Mouse (Mus musculus): ENCODE data around the gene Ank.
"Not testable (repeated sequence)": the region's sequence is repeated elsewhere in the genome, so short reads cannot be mapped to it uniquely, and the experiment has no call there.

Ank gene

DNA sequence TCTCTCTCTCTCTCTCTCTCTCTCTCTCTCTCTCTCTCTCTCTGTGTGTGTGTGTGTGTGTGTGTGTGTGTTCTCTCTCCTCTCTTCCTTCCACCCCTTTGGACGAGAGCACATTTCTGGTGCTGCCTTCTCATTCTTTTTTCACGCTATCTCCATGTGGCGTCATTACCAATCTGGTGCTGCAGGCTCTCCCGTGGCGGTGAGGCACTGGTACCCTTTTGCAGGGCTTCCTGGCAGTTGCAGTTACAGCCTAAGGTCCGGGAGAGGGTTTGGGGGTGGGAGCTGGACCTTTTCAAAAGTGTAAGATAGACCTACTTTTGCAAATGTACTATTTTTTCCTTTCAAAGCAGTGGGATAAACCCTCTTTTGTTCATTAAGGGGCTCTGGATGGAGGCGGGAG, 1.2 kb downstream of the Ank start:
- no peak for DNase-seq

DNA sequence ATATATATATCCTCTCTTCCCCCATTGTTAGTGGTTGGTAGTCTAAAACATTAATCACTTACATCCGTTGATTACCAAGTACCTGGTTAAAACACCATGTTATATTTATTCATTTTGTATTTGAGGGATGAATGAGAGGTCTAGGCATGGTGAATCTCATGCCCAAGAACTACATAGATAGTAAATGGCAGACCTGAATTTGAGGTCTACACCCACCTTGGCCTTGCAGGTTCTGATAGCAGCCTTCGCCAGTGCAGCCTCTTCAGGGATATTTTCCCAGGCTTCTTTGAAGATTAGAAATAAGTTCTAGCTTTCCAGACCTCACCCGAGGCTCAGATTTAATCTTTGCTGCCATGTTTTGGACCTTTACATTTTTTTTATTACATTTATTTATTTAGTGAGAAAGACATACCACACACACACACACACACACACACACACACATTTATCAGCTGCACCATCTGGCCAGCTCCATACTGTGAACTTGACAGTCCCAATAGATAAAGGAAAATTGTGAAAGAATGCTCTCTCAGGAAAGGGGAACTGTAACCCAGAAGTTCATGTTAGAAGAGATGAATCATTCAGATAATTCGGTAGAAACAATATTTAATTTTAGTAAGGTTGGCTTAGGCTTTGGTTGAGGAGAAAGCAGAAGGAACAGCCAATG, 2.5 kb downstream of the Ank start:
- DNase-seq: no peak

DNA sequence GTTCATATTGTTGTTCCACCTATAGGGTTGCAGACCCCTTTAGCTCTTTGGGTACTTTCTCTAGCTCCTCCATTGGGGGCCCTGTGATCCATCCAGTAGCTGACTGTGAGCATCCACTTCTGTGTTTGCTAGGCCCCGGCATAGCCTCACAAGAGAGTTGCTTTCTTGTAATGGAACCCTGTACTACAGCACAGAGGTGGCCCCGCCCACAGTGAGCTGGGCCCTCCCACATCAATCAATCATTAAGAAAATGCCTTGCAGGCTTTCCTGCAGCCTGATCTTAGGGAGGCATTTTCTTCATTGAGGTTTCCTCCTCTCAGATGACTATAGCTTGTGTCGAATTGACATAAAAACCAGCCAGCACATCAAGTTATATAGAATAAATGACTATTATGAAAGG, 3.9 kb downstream of the Ank start:
- DNase-seq: not testable (repeated sequence)

DNA sequence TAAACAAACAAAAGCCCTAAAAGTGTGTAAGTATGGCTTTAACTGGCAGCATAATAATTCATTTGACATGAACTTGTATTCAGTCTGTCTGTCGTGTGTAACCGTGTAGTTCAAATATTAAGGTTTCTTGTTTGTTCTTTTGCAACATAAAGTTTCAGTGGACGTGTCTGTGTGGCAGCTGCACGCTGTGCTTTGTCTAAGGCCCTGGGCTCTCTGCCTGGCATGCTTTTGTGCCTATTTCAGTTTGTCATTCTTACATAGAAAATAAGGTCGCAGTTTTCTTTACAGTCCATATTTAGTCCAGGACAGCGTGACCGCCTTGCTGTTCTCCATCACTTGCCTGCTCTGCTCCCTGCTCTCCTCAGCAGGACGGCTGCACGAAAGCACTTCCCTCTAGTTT, 5.8 kb downstream of the Ank start:
- DNase-seq: no peak

DNA sequence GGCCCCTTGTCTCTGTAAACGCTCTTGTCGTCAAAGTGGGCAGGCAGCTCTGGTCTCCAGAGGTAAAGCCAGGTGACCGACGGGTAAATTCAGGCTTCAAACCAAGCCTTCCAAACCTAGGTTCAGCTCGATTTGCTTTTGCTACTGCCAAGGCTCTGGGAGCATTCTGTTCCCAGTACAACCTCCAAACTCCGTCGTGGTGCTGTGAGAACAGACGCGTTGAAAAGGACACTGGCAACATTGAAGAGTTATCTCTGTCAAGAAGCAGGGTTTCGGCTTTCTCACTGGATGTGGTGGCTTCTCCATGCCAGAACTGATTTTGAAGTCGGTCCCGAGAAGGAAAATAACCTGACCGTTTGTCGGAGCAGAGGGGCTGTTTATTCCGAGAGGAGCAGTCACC, 9.5 kb downstream of the Ank start:
- DNase-seq: no peak

DNA sequence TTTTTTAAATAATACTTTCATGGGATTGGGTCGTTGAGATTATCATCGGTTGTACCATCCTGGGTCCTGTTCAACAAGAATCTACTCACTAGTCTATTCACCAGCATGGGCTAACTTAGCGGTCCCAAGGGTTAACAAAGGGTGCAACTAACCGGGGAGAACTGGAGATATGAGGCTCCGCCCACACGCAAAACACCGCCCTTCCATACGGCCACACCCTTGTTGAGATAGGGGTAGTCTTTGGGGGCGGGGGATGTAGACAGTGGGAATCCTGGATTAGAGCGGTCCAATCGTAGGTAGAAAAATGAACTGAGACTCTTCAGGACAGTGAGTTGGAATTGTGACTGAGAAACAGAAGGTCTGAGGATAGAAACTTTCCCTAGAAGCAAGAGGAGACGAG, 10.2 kb downstream of the Ank start:
- DNase-seq: no peak

DNA sequence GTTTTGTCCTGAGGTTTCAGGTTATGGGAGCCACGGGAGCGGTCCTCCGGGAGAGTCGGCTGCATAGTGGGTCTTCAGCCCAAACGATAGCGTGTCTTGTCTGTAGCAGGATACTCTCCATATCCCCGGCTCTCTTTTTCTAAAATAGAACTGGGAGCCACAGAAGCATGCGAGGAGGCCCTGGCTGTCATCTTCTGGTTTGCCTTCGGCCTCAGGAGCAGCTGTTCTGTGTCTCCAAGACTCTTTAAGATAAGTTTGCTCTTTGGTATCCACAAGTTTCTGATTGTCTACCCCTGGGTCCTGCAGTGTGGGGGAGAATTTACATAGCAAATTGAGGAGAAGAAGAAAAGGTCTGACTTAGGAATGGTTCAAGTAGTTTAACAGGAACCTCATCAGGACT, 10.7 kb downstream of the Ank start:
- DNase-seq: no peak

DNA sequence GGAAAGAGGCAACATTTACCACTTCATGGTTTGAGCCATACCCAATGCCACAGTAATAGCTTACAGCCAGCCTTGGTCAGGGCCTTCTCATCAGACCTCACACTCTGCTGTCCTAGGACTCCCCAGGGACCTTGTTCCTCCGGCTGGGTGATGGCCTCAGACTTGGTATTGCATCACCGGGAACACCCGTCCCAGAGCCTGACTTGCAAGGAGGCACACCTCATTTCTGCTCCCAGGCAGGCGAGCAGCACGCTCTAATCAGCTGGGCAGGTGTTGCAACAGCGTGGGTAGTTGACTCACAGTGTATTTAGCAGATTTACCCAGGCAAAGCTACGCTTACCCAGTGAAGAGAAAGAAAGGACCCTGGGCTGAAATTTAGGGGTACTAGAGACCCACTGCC, 11.2 kb downstream of the Ank start:
- peak; percentile 36 for DNase-seq

DNA sequence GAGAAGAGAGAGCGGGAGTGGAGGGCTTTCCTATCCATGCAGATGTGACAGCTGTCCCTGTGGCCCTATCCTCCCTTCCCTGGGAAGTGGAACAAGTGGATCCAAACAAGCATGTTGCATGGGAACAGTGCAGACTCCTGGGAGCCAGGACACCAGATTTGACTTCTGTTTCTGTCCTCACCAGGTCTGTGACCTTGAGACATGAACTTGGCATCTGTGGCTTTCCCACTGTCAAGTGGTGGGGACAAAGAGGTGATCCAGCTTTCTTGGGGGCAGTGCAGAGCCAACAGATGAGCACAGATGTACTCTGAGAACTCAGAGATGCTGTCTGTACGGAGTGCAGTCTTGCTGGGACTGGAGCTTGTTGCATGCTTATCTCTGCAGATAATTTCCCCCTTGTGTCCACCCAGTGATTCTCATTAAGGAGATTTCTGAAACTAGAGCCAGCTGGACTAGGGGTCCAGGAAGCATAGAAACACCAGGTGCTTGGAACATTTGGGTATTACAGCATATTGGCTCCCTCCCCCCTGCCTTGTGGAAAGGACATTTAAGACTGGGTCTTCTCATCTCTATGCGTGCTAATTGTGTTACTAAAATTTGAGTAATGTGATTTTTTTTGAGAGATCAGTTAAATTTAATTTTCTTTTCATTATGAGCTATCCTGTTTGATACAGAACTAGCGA, 14.0 kb downstream of the Ank start:
- DNase-seq: no peak

DNA sequence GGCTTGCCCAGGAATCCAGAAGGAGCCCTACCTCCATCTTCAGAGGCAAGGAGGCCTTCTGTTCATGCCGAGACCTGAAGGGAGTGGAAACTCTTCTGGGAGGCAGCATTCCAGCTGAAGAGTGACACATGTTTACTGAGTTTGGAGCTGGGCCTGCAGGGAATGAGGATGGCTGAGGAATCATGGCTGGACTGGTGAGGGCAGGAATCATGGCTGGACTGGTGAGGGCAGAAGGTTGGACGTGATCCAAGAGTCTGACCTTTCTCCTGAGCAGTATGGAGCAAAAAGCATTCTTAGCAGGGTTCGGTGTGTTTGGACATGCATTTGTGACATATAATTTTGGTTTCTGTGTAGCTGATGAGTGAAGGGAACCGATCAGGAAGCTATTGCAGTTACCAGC, 15.5 kb downstream of the Ank start:
- no peak for DNase-seq

DNA sequence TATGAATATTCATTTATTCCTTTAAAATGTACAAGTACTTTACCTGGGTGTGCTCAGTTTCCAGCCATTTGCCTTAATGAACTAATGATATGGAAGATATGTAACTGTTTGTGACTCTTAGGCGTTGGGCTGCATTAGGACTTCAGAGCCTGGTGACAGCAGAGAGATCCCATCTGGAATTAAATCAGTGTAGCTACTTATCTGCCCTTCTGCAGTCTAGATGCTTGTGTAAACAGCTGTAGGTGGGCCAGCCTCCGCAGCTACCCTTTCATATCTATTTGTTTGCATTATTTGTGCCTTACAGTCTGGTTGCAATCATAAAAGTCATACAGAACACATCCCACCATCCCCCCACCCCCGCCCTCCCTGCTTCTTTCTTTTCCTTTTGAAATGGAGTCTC, 16.7 kb downstream of the Ank start:
- DNase-seq: no peak

DNA sequence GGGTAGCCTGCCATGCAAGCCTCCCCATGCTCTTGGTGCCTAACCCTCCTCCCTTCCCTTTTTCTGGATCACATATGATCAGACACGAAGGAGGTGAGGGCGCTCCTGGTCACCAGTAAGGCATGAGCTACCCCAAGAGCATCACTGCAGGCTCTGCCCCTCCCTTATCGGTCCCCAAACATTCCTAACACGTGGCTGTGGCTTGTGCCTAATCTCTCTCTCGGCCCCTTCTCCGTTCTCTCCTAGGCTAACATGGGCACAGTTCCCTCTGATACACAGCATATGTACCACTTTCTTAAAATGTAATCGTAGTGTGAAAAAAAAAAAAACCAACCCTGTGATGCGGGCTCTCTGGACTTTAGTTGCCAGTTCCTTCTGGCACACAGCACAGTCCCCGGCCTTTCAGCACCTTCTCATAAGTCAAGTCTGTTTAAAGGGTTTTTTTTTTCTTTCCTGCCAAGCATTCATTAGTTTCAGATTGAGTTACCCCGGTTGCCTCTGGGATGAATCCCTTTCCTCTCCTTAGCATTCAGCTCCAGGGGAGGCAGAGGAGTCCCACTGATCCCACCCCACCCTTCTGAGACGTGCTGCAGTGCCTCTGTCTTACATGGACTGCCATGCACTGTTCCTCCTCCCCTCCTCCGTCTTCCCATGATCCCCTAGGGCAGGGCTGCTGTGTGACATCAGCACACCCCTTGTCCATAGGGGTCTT, 19.2 kb downstream of the Ank start:
- no peak for DNase-seq

DNA sequence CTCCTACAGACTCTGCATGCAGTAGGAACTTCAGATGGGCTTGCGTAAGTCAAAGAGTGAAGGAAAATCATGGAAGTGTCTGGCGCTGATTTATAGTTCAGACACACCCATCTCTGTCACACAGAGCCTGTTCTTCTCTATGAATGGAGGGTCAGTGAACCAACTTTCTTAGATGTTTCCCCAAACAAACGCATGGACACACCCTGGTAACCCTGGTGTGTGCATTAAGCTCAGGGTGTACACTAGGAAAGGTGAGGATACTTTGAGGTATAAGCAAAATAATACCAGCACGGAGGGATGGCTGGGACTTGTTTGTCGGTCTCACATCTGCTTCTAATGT, 19.8 kb downstream of the Ank start:
- no peak for DNase-seq

DNA sequence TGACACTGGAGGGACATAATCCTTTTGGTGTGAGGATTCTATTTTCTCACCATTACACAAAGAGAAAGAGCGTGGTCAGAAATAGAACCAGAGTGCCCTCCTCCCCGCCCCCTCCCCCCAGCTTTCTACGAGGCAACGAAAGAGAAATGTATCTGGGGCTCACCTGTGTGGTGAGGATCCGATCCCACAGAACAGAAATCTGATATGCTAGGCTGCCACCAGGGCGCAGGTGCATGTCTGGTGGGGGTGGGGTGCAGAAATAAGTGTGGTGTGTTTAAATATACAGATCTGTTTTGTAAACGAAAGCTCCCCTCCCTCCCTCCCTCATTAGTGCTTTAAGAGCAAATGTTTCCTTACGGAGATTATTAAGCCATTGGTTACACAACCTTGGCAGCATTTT, 20.6 kb downstream of the Ank start:
- DNase-seq: no peak

DNA sequence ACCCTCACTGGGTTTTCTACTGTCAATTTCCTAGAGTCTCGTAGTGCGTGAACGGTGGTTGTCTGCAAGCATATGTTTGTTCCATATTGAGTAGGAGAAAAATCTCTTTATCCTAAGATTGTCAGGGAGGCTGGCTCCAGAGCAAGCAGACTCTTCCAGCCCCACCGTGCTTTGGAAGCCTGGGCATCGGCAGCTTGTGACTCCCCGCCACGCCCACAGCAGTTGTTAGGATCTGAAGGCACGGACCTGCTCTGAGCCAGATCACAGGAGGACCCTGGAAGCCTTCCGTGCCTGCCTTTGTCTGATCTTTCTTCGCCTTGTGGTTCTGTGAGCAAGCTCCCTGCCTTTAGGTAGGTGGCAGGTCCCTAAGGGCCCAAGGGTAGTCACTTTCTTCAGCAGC, 21.6 kb downstream of the Ank start:
- DNase-seq: no peak

DNA sequence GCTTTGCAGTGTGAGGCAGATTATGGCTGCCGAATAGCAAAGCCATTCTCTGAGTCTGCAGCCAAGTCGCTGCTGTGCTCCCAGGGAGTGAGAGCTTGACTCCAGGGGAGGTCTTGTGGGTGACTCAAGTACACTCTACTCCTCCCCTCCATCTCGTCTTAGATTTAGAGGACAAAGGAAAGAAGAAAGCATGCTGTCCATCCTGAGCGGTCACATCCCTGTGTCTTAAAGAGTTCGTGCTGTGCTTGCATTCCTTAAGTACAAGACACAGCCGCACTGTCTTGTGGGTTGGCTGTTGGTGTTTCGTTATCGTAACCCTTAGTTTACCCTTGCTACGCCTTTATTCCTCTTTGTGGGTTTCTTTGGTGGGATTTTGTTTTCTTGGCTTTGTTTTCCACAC, 24.2 kb downstream of the Ank start:
- DNase-seq: no peak

DNA sequence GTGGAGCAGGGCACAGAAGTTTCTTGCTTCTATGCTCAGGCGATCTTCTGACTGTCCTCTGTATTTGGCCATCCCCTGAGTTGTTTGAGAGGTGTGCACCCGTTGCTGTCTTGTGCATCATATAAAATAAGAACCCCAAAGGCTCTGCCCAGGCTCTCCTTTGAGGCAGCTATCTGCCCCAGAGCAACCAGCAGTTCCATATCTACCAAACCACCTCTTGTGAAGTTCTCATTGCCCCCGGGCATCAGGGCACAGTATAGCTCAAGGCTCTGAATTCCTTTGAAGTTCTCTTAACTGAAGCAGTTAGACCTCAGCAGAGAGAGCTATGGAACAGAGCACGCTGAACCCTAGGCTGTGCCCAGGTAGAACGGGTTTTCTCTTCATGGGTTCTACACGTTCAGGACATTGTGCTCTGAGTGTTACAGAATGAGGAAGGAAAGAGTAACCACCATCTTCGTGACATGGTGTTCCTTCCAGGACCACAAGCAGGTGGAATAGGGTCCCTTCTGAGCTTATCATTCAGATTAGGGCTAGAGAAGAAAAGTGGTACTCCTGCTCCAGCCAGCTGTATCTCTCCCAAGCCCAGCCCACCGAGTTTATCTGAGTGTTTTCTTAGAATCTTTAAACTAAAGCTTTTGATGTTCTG, 25.1 kb downstream of the Ank start:
- DNase-seq: no peak

DNA sequence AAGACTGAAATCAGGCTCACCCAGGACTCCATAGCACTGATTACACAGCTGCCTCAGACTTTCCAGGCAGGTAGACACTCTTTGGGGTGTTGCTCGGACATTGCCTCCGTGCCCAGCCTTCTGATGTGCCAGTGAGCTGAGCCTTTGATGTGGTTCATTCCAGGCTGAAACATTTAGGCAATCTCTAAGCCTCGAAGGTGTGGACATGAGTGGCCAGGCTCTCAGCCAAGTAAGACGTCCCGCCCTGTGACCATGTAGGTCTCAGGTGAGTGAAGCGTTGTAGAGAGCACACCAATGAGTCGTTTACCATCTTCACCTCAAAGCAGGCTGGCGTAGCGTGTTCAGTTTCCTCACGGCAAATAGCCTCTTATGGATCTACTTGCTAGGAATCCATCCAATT, 25.7 kb downstream of the Ank start:
- peak; percentile 53 for DNase-seq

DNA sequence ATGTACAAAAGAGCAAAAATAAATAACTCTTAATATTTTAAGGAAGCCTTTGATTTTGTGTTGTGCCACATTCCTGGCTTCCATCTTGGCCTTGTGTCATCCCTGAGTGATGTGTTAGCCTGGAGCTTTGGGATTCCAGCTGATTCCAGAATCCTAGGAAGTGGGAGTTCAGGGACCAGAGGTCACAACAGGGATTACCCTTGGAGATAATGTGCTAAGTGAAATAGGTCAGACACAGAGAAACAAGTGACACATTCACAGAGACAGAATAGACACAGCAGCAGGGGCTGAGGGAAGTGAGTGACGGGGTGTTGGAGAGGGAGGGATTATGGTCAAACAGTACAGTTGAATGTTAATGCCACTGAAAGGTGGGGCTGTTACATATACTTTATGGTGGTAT, 26.3 kb downstream of the Ank start:
- no peak for DNase-seq

DNA sequence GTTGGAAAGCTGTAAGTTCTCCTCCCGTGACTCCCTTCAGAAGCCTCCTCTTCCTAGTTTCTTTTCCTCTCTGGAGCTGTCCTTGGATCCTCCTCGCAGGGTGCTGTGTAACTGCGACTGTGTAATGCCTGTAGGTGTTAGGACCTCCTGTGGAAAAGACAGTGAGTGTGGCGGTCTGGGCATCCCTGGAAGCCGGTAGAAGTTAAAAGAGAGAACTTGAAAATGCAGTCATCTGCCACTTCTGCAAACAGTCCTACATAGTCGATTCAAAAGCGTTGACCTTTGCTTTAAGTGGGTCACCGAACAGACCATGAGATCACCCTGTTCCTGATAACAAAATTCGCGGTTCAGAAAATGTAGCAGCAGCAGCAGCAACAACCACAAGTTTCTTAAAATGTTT, 27.0 kb downstream of the Ank start:
- no peak for DNase-seq

DNA sequence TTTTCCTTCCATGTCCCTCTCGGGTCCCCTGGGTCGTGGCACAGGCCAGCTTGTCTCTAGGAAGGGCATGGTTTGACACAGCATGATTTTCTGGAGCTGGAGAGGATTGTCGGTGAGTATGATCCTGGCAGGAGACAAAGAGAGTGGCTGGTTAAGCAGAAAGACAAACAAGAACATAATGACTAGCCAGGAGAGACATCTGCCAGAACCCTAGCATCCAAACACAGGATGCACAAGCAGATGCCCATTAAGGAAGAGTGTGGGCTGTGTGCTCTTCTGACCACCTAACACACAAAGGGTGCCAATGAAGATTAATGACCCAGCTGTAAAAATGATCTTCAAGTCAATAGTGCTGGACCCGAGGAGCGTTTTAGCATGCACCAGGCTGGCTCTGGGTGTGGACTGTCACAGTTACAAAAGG, 29.5 kb downstream of the Ank start:
- no peak for DNase-seq

DNA sequence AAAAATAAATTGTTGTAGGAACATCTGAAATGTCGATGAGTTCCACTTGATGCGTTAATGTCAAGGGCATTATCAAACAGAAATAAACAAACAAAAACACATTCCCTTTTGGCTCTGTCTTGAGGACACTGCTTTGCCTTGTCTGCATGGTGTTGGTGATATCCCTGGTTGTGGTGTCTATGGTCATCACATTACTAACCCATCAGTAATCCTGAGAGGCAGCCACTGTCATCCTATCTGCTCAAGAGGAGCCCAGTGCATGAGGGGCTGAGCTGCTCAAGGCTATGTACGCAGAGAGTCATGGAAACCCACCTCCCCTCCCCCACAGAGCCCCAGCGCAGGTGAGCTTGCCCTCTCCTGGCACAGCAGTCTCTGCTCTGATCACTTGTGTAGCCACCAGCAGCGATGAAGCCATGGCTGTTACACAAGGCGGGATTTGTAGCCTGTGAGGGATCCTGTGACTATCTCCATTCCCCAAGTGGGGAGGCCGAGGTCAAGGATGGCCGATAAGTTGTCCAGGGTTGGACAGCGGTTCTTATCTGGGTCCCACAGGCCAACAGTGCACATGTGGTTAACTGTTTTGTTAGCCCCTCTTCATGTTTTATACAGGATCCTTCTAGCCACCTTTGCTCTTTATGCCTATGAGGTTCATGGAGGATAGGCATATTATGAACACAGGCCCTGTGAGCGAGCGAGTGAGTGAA, 30.3 kb downstream of the Ank start:
- no peak for DNase-seq

DNA sequence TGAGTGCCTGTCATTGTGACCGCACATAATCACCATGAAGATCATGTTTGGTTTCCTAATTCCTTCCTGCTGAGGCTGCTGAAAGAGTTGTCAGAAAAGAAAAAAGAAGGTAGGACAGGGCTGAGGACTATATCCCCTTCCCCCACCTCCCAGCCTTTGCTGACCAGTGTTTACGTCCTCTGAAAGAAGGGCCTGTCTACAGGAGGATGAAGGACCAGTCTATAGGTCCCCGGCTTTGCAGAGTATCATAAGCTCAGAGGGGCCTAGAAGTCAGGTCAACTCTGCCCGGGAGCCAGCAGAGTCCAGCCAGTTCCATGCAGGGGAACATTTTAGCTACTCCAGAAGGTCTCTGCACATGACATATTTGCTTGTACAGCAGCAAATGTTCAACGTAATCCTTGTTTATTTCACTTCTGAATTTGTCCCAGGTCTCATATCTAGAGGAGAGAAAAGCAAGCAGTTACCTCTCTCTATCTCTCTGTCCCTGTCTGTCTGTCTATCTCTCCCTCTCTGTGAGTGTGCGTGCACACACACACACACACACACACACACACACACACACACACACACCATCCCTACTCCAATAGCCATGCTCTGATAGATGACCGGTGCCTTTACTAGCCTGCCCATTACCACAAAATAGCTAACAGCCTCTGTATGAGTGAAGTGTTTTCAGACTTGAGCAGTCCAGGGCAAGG, 31.0 kb downstream of the Ank start:
- no peak for DNase-seq

Measured in lung, postnatal 10 days (tissue).